Mouse (Mus musculus): Measurements from ENCODE around the gene Cryaa.

DNA sequence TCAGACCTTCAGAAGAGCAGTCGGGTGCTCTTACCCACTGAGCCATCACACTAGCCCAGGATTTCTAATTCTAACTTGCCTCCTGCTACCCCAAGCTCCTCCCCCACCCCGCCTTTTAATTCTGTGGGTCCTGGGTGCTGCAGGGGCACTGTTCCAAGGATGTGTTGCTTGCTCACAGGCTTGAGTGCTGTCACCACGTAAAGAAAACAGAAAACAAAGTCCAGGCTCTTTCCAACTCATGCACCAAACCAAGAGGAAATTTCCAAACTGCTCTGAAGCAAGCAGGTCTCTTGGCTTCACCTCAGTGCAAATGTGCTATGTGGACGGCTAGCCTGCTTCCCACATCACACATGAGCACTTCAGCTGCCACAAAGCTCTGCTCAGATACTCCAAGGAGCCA lies 22.2 kb upstream of the Cryaa start:
- TF ChIP-seq CTCF (IDR thresholded peaks at IDR 0.05 in 2 of 3, conservative IDR thresholded peaks at IDR 0.05 in 1 of 3; ENCODE audit: control insufficient read depth in 1 of 3, insufficient read depth in 1 of 3, low read depth in 2 of 3, low read length in 3 of 3, poor library complexity in 1 of 3, severe bottlenecking in 1 of 3) (no peak), KAT2A (conservative IDR thresholded peaks at IDR 0.05; ENCODE audit: low read depth, low read length) (no peak), E2F4 (IDR thresholded peaks at IDR 0.05; ENCODE audit: borderline replicate concordance, low read depth, low read length) (no peak), ZKSCAN1 (IDR thresholded peaks at IDR 0.05; ENCODE audit: low read depth, low read length) (no peak), USF2 (IDR thresholded peaks at IDR 0.05; ENCODE audit: borderline replicate concordance in 1 of 2, insufficient read depth in 1 of 2, low read depth in 1 of 2, low read length in 2 of 2) (no peak), TAL1 (IDR thresholded peaks at IDR 0.05; ENCODE audit: low read length) (no peak), MYC (IDR thresholded peaks at IDR 0.05; ENCODE audit: low read depth, low read length) (no peak), EP300 (IDR thresholded peaks at IDR 0.05; ENCODE audit: low read depth in 1 of 2, low read length in 2 of 2) (no peak)
